Mouse (Mus musculus) small intestine, adult 2 months (tissue): ENCODE results near the gene Cyp17a1.

Experiments used
- CTCF ChIP-seq: fragments of 200-500 bp; IDR thresholded peaks from 2 replicates; pipeline ENCODE4 v1.5.1; 2012; ENCODE audit warnings: low read depth, mild to moderate bottlenecking, control low read depth, inconsistent platforms, low read length, moderate library complexity, mixed read lengths; ENCODE audit not compliant: insufficient replicate concordance, insufficient read length; ENCODE audit errors: extremely low read depth
- POLR2A ChIP-seq: fragments of 200-500 bp; IDR thresholded peaks from 2 replicates; pipeline ENCODE4 v1.6.1; 2012; ENCODE audit warnings: low read depth, mild to moderate bottlenecking, control low read depth, inconsistent platforms, low read length, moderate library complexity

GRCm38 (mm10) chr19:46623194-46623667, 49.7 kb downstream of the Cyp17a1 start:
- TF ChIP-seq CTCF = no peak
- TF ChIP-seq POLR2A = no peak
